Mouse (Mus musculus) heart, embryonic 16.5 days (tissue): ENCODE results near the gene Efna4. TPM values are rescaled to one million over a fixed set of nuclear protein-coding genes. Genes with fewer than 3 reads are reported as not detected.

Source experiments
- ATAC-seq: fragments of 200-750 bp; cut with Nextera tagmentation; replicated peaks from 2 replicates; pipeline ENCODE4 v1.8.0; 2017; ENCODE audit warnings: moderate number of reproducible peaks; ENCODE audit not compliant: insufficient read depth, low FRiP score; ENCODE audit errors: extremely low read depth
- H3K27ac ChIP-seq: fragments of 300-500 bp; sonication (generic); 2 replicates; pipeline ENCODE4 v1.5.1; 2014; ENCODE audit warnings: mild to moderate bottlenecking, low read length, control low read depth, moderate library complexity
- H3K27me3 ChIP-seq: fragments of 300-500 bp; sonication (generic); 2 replicates; pipeline ENCODE4 v1.6.1; 2014; ENCODE audit warnings: low read length, mixed read lengths; ENCODE audit not compliant: control insufficient read depth, insufficient read depth
- H3K36me3 ChIP-seq: fragments of 300-500 bp; sonication (generic); 2 replicates; pipeline ENCODE4 v1.6.1; 2014; ENCODE audit not compliant: control insufficient read depth, insufficient read depth
- H3K4me1 ChIP-seq: fragments of 300-500 bp; sonication (generic); 2 replicates; pipeline ENCODE4 v1.6.1; 2014; ENCODE audit warnings: low read length, mixed read lengths; ENCODE audit not compliant: control insufficient read depth, insufficient read depth
- H3K4me2 ChIP-seq: fragments of 300-500 bp; sonication (generic); 2 replicates; pipeline ENCODE4 v1.6.1; 2014; ENCODE audit warnings: low read depth, mild to moderate bottlenecking, control low read depth, low read length
- H3K4me3 ChIP-seq: fragments of 300-500 bp; sonication (generic); 2 replicates; pipeline ENCODE4 v1.5.1; 2014; ENCODE audit warnings: mild to moderate bottlenecking, control low read depth, low read length
- H3K9ac ChIP-seq: fragments of 300-500 bp; sonication (generic); 2 replicates; pipeline ENCODE4 v1.6.1; 2014; ENCODE audit warnings: low read length, control low read depth
- H3K9me3 ChIP-seq: fragments of 300-500 bp; sonication (generic); replicated peaks from 2 replicates; pipeline ENCODE4 v1.6.1; 2016; ENCODE audit warnings: low read length; ENCODE audit not compliant: control insufficient read depth
- WGBS: fragments of 180-500 bp; shearing (Covaris S2); extraction: QIAGEN DNeasy Blood & Tissue Kit; methylation state at CpG from one replicate; pipeline ENCODE4 v1.1.7; 2014; 5-methylcytosine and 5-hydroxymethylcytosine counted together
- polyA plus RNA-seq: library from polyadenylated mRNA; unstranded; fragments of >200 nt; fragmentation: Nextera tagmentation; extraction: Ambion mirVana; gene quantifications from 2 replicates; pipeline ENCODE4 v1.2.1, GENCODE M21; 2015

The Efna4 gene
- polyA plus RNA-seq, 1 experiment from 2014 or later: 5.2 TPM

DNA sequence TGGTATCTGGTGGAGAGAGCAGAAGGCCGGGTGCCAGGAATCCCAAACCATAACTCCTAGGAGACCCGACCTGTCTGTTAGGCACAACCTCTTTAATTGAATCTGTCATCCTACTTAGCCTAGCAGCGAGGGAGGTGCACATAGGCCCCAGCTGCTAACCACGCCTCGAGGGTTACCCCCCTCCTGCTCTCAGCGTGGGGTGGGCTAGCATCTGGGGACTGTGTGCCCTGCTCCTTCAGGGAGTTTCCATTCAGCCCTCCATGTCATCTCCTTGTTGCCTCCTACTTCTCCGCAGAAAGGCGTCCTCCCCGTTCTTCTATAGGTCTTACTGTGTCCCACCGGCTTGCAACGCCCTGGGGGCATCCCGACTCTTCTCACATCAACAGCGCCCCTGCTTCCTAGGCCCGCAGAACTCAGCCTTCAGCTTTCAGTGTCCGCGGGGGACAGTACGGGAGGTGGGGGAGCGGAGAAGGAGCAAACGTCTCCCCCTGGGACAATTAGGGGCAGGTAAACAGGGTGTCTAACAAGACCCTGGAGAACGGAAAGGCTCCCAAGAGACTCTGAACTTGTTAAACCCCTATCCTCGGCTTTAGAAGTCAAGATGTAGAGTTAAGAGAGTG lies 18.7 kb downstream of the Efna4 start:
- WGBS: 14% methylated on average over 21 of the region's 21 CpGs
- no peak overlapping the region for H3K9ac ChIP-seq
- H3K27me3 ChIP-seq: peaks cover 64% of the 10 kb centered on the region
- H3K4me2 ChIP-seq: peak overlapping the region; percentile 98
- ATAC-seq: no peak
- H3K4me1 ChIP-seq: peaks cover 57% of the 10 kb centered on the region
- H3K27ac ChIP-seq: no peak overlapping the region
- no peaks in the 10 kb centered on the region for H3K9me3 ChIP-seq
- no peaks in the 10 kb centered on the region for H3K36me3 ChIP-seq
- peak overlapping the region; percentile 51 for H3K4me3 ChIP-seq

- no peaks in the 10 kb centered on the region for H3K36me3 ChIP-seq
- WGBS: 65% methylated on average over 8 of the region's 8 CpGs
- H3K4me2 ChIP-seq: no peak overlapping the region
- no peak overlapping the region for H3K4me3 ChIP-seq
- H3K27ac ChIP-seq: no peak overlapping the region
- no peak overlapping the region for H3K9ac ChIP-seq
- H3K4me1 ChIP-seq: peaks cover 57% of the 10 kb centered on the region
- ATAC-seq: no peak
- H3K27me3 ChIP-seq: peaks cover 59% of the 10 kb centered on the region
- no peaks in the 10 kb centered on the region for H3K9me3 ChIP-seq
Observed at GRCm38 (mm10) chr3:89318316-89318715, 19.5 kb downstream of the Efna4 start.

DNA sequence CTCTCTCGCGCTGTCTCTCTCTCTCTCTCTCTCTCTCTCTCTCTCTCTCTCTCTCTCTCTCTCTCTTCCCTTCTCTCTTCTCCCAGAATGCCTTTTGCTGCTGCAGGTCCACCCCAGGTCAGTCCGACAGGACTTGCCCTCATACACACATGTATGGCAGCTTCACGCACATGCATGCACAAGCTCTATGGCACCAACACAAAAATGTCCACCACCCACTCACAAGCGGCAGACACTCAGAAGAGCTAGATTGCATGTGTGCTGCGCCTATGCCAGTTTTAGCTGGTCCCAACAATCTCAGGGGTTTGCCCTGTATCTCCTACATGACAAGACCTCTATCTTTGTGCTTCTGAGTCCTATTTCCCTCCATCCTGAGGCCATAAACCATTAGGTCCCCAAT lies 20.6 kb downstream of the Efna4 start:
- H3K4me3 ChIP-seq: no peak overlapping the region
- ATAC-seq: no peak
- no peaks in the 10 kb centered on the region for H3K36me3 ChIP-seq
- no peak overlapping the region for H3K4me2 ChIP-seq
- H3K4me1 ChIP-seq: peaks cover 55% of the 10 kb centered on the region
- no peak overlapping the region for H3K9ac ChIP-seq
- peaks cover 55% of the 10 kb centered on the region for H3K27me3 ChIP-seq
- H3K27ac ChIP-seq: no peak overlapping the region
- no peaks in the 10 kb centered on the region for H3K9me3 ChIP-seq
- WGBS: 53% methylated on average over 6 of the region's 6 CpGs

GRCm38 (mm10) chr3:89316833-89317232 lies 21.0 kb downstream of the Efna4 start:
- H3K27me3 ChIP-seq: peaks cover 51% of the 10 kb centered on the region
- peak overlapping the region; percentile 75; the same call in 1 of the 2 replicates for H3K4me2 ChIP-seq
- ATAC-seq: peak; percentile 29
- WGBS: 8% methylated on average over 4 of the region's 4 CpGs
- 0 out of 2 replicates have a peak overlapping the region, but pooled peaks have one; percentile 3 for H3K9ac ChIP-seq
- no peaks in the 10 kb centered on the region for H3K36me3 ChIP-seq
- H3K4me1 ChIP-seq: peaks cover 51% of the 10 kb centered on the region
- H3K27ac ChIP-seq: no peak overlapping the region
- H3K9me3 ChIP-seq: no peaks in the 10 kb centered on the region
- no peak overlapping the region for H3K4me3 ChIP-seq

- Histone ChIP-seq H3K4me1 (peaks cover 45% of the 10 kb centered on the region), H3K36me3 (no peaks in the 10 kb centered on the region), H3K9me3 (no peaks in the 10 kb centered on the region), H3K4me3 (peak overlapping the region; percentile 49), H3K4me2 (peak overlapping the region; percentile 75), H3K27me3 (peaks cover 45% of the 10 kb centered on the region), H3K9ac (peak overlapping the region; percentile 50), H3K27ac (no peak overlapping the region)
- 15% methylated on average over 39 of the region's 40 CpGs for WGBS
- ATAC-seq: no peak
Observed at GRCm38 (mm10) chr3:89315930-89316831, 21.6 kb downstream of the Efna4 start.

GRCm38 (mm10) chr3:89315195-89315929 lies 22.5 kb downstream of the Efna4 start:
- Histone ChIP-seq H3K9me3 (no peaks in the 10 kb centered on the region), H3K27ac (no peak overlapping the region), H3K27me3 (peaks cover 37% of the 10 kb centered on the region), H3K9ac (peak overlapping the region; percentile 61), H3K4me3 (peak overlapping the region; percentile 49), H3K4me2 (peak overlapping the region; percentile 75), H3K4me1 (peaks cover 36% of the 10 kb centered on the region), H3K36me3 (no peaks in the 10 kb centered on the region)
- WGBS: 12% methylated on average over 17 of the region's 26 CpGs
- peak; percentile 43 for ATAC-seq

DNA sequence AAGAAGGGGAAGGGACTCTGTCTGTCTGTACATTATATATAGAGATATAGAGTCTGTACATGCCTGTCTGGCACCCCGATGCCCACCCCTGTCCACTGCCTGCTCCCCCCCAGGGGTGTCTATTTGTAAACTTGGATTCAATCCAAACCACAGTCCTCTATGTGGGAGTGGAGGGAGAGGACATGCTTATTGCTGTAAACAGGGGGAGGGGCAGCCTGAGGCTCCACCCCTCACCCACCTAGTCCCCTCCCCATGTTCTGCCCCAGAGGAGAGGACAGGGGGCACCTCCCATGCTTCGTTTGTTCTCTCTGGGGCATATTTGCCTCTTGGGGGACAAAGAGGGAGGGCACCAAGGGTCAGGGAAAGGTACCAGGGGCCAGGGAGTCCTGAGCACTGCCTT lies 23.0 kb downstream of the Efna4 start:
- WGBS: 30% methylated on average over 2 of the region's 2 CpGs
- Histone ChIP-seq H3K4me2 (peak overlapping the region; percentile 75), H3K4me1 (peaks cover 32% of the 10 kb centered on the region), H3K9me3 (no peaks in the 10 kb centered on the region), H3K4me3 (peak overlapping the region; percentile 49; the same call in 1 of the 2 replicates), H3K27ac (no peak overlapping the region), H3K9ac (peak overlapping the region; percentile 61), H3K27me3 (peaks cover 31% of the 10 kb centered on the region), H3K36me3 (no peaks in the 10 kb centered on the region)
- ATAC-seq: 0 out of 2 replicates have a peak, but pooled peaks have one; percentile 12

DNA sequence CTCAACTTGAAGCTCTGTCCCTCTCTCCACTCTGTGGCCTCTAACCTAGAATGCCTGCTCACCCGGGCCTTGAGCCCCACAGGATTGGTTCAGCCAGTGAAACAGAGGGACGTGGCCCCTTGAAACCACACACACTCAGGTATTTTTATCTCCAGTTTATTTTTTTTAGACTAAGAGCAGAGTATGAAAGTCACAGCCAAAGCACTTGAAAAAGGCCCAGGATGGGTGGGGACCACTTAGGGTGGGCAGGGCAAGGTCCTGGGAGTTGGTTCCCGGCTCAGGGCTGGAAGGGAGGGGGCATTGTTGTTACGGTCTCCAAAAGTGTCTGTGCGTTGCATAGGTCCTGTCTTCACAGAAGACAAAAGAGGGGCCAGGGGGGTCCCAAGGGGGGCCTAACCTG lies 23.5 kb downstream of the Efna4 start:
- Histone ChIP-seq H3K36me3 (no peaks in the 10 kb centered on the region), H3K4me3 (no peak overlapping the region), H3K4me1 (peaks cover 27% of the 10 kb centered on the region), H3K27ac (no peak overlapping the region), H3K9ac (no peak overlapping the region), H3K27me3 (peaks cover 27% of the 10 kb centered on the region), H3K4me2 (no peak overlapping the region), H3K9me3 (no peaks in the 10 kb centered on the region)
- ATAC-seq: no peak
- 51% methylated on average over 5 of the region's 5 CpGs for WGBS
